Mouse (Mus musculus) stomach, postnatal 0 days (tissue): ENCODE data around the gene Tpbg.

Source experiments
- CTCF ChIP-seq: IDR thresholded peaks from 2 replicates; pipeline ENCODE4 v1.5.1; 2016; ENCODE audit warnings: antibody characterized with exemption, low read depth, mild to moderate bottlenecking, moderate library complexity
- EP300 ChIP-seq: optimal IDR thresholded peaks from 2 replicates; pipeline ENCODE3; 2016; ENCODE audit warnings: antibody characterized with exemption

GRCm38 (mm10) chr9:85854780-85855179, 12.6 kb downstream of the Tpbg start:
- TF ChIP-seq CTCF: no peak
- no peak for TF ChIP-seq EP300
